Mouse (Mus musculus) adrenal gland, adult 18-20 months (tissue): ENCODE data around the gene Hadh. TPM values are rescaled to one million over a fixed set of nuclear protein-coding genes. Genes with fewer than 3 reads are reported as not detected.

Experiments used
- DNase-seq, 2 experiments: peaks; one replicate each; pipeline ENCODE4 v3.0.0; 2021 to 2022; ENCODE audit warnings: low spot score in 2 of 2
- long read RNA-seq, 2 experiments: library from polyadenylated mRNA; stranded (forward); transcript quantifications; one replicate each; pipeline ENCODE4 v2.0.0; 2021
- total RNA-seq, 2 experiments: library from RNA; stranded (reverse); gene quantifications; 1 replicate in 1 of 2; 2 replicates in 1 of 2; pipeline ENCODE4 v1.2.3; 2021

Gene Hadh
- total RNA-seq: 100 to 1,000 TPM; 469 to 611 TPM
- long read RNA-seq, experiment 1, transcript Hadh-201 (8 exons, 1,789 nt): major isoform, 618 of 644 reads
- long read RNA-seq, experiment 1, partial matches to known transcripts: 15 of 644 reads
- long read RNA-seq, experiment 1, other reads (novel, unspliced or antisense): 11 of 644 reads
- long read RNA-seq, experiment 2, transcript Hadh-201 (8 exons, 1,789 nt): major isoform, 816 of 951 reads
- long read RNA-seq, experiment 2, partial matches to known transcripts: 125 of 951 reads
- long read RNA-seq, experiment 2, other reads (novel, unspliced or antisense): 10 of 951 reads

DNA sequence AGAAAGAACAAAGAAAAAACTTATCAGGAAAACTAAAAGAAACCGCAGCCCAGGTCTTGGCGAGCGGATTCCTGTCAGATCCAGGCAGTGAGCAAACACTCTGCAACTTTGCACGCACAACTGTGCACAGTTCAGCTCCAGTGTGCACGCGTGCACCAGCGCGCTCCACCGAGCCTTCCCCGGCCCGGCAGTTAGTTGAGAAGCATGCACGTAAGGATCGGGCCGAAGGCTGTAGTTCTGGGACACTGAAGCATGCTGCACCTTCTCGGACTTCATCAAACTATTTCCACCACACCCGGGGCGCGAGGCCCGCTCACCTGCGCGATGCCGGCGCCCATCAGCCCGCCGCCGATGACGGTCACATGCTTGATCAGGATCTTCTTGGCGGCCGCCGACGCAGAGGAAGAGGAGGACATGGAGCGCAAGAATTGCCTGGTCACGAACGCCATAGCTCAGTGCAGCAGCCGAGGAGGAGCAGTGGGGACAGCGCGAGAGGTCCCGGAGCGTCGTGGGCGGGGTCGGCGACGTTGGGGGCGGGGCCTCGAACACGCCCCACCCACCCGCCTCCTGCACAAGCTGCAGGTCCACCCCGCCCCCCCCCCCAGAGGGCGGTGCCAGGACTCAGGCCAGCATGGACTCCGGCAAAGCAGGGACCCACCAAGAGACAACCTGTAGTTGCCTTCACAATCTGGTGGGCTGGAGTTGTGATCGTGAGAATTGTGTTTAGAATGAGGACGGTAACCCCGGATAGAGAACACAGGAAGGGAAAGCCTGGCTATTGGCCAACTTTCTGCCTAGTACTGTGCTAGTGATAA lies at the start of gene Hadh:
Gene Hadh, minus strand, starts transcription at position 543 of the 815 bp plus-strand sequence.
- DNase-seq: peak; percentile 82 to 84

DNA sequence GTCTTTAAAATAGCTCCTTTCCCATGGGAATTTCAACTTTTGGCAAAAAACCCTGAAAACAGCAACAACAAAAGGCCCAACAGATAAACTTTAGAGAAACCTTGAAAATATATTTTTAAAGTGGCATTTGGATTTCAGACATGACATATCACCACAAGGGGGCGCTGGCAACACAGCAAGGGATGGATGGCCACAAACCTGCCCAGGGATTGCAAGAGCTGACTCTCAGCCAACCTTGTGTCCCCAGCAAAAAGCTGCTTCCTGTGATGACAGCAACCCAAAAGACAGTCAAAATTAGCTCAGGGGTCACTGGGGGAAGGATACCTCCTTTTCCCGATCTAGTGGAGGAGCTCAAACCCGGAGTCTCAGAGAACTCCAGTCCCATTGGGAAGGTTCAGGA lies 48.3 kb upstream of the Hadh start:
- DNase-seq: peak; percentile 75 to 78

DNA sequence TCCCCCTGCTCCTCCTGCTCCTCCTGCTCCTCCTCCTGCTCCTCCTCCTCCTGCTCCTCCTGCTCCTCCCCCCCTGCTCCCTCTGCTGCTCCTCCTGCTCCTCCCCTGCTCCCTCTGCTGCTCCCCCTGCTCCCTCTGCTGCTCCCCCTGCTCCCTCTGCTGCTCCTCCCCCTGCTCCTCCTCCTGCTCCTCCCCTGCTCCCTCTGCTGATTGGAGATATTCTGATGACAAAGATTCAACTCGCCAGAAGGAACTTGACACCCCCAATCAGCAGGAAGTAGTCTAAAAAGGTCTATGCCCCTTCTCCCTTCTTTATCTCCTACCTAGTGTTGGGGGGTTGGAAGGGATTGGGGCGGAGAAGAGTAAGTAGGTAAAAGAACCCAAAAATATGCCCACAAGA lies 46.3 kb upstream of the Hadh start:
- DNase-seq: no peak

- DNase-seq: no peak
Observed at GRCm38 (mm10) chr3:131317126-131317525, 45.2 kb upstream of the Hadh start.

DNA sequence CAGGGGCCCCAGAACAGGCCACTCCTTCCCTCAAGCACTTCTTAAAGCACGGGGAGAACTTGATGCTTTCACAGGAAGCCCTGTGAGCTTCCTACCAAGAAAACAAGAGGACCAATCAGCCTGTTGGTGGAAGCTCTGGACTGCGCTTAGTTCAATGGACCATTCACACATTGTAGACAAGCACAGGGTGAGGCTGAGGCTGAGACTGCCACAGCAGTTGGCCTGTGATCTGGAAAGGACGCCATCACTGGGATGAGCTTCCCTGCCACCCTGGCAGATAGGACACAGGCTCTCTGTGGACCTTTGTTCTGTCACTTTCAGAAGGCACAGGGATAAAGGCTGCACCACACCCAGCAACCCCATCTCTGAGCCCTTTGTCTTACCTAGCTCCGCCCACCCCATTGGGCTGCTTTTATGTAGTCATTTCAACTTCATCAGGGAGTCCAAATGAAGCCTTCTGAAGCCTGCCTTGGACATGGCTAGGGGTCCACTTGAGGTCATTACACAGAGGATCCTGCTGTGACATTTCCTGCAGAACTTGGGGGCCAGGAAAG lies 44.1 kb upstream of the Hadh start:
- DNase-seq: no peak

DNA sequence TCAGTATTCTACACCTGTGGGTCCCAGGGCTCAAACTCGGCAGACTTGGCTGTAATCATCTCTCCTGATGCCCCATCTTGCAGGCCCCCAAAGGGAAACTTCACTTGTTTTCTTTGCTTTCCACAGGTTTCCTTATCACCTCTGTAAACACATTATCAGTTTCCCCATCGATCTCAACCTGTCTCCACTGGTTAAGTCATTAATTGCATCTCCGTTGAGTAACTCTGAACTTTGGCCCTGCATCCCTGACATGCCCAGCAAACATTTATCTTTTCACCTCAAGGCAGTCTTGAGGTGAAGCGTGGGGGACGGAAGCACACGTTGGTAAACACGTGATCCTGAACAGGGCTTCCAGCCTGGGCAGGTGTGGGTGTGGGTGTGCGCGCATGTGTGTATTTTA lies 40.4 kb upstream of the Hadh start:
- no peak for DNase-seq

DNA sequence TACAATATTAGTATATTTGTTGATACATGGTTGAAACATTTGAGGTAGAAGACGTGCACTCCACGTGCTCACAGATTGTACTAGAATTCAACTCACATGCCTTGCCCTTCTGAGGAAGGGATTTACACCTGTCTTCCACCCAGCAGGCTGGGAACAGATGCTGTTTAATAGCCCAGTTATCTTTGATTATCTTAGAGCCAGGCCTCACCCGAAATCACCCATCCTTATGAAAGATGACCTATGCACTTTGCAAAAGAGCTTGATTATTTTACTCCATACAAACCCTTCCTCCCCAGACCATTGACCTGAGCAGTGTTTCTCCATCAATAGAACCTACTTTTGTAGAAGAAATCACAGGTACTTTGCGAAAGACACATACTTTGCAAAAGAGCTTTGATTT lies 38.7 kb upstream of the Hadh start:
- no peak for DNase-seq

- DNase-seq: no peak
Observed at GRCm38 (mm10) chr3:131307811-131308210, 35.9 kb upstream of the Hadh start.

DNA sequence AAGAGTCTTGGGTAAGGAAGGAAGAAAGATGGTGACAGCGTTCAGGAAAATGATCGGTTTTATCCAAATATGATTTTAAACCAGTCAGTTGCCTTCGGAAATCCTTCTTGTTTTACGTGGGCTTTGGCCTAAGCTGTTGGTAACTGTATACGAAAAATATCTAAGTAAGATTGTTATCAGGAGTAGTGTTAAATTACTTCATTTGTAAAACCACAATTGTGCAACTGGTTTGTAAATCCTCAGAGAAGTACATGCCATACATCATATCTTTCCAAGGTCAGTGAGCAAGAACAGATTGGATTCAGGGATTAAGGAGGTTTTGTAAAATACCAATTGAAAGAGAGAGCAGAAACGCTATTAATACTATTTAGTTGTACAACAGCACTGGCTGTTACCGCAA lies 34.4 kb upstream of the Hadh start:
- no peak for DNase-seq

GRCm38 (mm10) chr3:131303320-131303714 lies 31.4 kb upstream of the Hadh start:
- no peak for DNase-seq

GRCm38 (mm10) chr3:131302452-131303319 lies 30.8 kb upstream of the Hadh start, which contains the start of gene Cyp2u1:
Cyp2u1 (minus strand) TSS chr3:131303227.
- DNase-seq: peak; percentile 77 to 82

- DNase-seq: no peak
Observed at GRCm38 (mm10) chr3:131299908-131300307, 28.0 kb upstream of the Hadh start.

GRCm38 (mm10) chr3:131299078-131299477 lies 27.2 kb upstream of the Hadh start:
- DNase-seq: no peak

DNA sequence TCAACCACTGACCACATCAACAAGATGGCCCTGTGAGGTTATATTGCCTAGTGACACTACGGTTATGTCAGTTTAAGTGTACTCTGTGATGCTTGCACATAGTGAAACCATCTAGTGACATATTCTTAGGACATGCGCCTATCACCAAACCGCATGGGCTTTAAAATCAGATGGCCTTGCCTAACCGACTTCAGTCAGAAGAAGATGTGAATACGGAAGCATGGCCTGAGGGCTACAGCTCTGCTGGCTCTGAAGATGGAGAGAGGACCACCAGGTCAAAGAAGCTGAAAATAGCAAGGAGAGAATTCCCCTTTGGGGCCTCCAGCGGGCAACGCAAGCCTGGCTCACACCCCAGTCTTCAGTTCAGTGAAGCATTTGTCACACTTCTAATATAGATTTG lies 25.0 kb upstream of the Hadh start:
- no peak for DNase-seq

DNA sequence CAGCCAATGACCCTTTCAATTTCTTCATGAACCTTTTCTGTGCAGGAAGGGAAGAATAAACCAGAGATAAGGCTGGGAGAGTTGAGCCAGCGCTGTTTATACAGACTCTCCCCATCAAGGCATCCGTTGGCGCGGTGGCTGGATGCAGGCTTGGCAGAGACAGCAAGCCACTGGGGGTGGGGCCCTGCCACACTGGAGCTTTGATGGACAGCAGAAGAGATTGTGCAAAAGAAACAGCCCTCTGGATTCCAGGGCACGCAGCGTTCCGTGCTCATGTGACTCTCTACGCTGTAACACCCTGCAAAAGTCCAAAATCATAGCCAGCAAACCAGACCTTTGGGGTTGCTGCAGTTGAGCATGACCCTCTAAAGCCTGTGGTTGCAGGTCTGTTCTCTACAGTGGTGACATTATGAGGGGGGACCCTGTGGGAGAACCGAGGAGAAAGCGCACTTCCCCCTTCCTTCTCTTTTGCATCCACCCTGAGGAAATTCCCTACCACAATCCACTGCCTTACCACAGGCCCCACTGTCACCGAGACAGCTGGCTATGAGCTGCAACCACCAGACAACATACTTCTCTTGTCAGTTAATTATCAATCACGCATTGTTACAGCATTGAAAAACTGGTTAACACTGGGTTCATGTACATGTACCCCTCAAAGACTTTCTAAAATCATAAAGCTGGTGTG lies 23.8 kb upstream of the Hadh start:
- DNase-seq: no peak

GRCm38 (mm10) chr3:131294503-131294902 lies 22.6 kb upstream of the Hadh start:
- DNase-seq: no peak

GRCm38 (mm10) chr3:131292959-131293358 lies 21.1 kb upstream of the Hadh start:
- no peak for DNase-seq

- DNase-seq: no peak
Observed at GRCm38 (mm10) chr3:131292349-131292748, 20.4 kb upstream of the Hadh start.

- DNase-seq: no peak
Observed at GRCm38 (mm10) chr3:131291890-131292289, 20.0 kb upstream of the Hadh start.

DNA sequence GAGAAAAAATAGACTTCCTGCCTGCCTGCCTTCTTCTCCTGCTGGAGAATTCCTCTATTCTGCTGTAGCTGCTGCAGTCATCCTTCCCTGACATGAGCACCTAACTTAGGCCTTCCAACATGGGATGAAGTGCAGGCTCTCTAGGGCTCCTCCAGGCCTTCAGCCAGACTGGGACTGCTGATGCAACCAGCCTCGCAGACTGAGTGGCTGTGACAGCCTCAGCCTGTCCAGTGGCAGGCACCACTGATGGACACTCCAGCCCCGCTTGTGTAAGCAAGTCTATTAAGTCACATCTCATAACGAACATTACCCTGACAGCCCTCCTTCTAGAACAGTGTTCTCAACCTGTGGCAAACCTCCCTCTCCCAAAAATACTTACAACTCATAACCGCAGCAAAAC lies 2.2 kb upstream of the Hadh start:
- DNase-seq: no peak
